Mouse (Mus musculus) 416B (cell line): ENCODE measurements around the gene Ppp1r26.

Experiments used
- DNase-seq: peaks from one replicate; pipeline ENCODE4 v3.0.0; 2011; ENCODE audit warnings: low read depth

Ppp1r26 gene

DNA sequence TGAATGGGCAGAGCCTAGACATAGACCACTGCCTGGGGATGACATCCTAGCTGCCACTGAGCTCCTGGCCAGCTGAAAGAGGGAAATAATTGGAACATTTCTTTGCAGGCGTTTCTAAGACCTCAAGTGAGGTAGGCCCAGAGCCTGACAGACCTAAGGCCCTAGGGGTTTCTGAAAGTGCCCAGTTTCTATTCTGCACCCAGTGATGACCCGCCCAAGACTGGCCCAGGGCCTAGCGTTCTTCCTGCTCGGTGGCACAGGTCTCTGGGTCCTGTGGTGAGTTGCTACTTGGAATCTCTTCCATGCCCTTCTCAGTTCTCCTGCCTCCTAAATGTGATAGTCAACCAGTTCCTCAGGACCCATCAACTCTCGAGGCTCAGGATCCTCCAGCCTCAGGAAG, 51.0 kb downstream of the Ppp1r26 start:
- no peak for DNase-seq

DNA sequence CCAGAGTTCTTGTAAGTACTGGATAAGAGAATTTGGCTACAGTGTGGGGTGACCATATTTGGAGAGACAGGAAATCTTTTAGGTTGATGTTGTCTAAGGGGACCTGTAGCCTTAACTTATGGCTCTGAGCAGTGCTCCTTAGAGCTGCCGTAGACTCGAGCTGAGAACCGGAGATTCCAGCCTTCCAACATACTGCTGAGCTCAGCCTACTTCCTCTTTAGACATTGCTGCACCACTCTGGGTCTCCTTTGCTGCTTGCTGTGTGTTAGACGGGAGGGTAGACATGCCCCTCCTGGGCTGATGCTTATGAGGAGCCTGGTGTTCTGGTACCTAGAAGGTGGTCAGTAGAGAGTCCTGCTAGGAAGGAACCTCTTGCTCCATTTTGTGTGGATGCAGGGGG, 51.8 kb downstream of the Ppp1r26 start:
- DNase-seq, result no peak

DNA sequence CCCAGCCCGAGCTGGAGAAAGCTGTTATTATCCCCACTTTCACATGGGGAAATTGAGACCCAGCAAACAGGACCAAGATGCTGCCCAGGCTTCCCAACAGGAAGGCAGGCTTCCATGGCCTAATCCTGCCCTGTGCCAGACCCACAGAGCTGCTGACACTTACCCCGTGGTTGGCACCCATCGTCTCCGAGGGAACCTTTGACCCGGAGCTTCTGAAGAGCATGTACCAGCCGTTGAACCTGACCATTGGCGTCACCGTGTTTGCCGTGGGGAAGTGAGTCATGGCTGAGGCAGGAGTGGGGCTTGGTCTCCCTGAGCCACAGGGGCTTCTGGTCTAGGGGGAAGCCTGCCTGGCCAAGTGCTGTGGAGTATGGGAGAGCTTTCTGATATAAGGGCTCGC, 56.4 kb downstream of the Ppp1r26 start:
- no peak for DNase-seq

GRCm38 (mm10) chr2:28504676-28505075, 58.1 kb downstream of the Ppp1r26 start:
- DNase-seq, result no peak
